Mouse (Mus musculus) heart, embryonic 10.5 days (tissue): ENCODE measurements around the gene Dchs1. TPM values are rescaled to one million over a fixed set of nuclear protein-coding genes. Genes with fewer than 3 reads are reported as not detected.

ENCODE experiments used
- DNase-seq: peaks from one replicate; pipeline ENCODE4 v3.0.0-alpha.2; 2017; ENCODE audit warnings: low spot score
- H3K27ac ChIP-seq: fragments of 300-500 bp; sonication (generic); 2 replicates; pipeline ENCODE4 v1.5.1; 2016; ENCODE audit warnings: mild to moderate bottlenecking
- H3K27me3 ChIP-seq: fragments of 300-500 bp; sonication (generic); 2 replicates; pipeline ENCODE4 v1.6.1; 2016; ENCODE audit warnings: mild to moderate bottlenecking; ENCODE audit not compliant: poor library complexity, insufficient read depth, severe bottlenecking
- H3K36me3 ChIP-seq: fragments of 300-500 bp; sonication (generic); 2 replicates; pipeline ENCODE4 v1.6.1; 2016; ENCODE audit warnings: mild to moderate bottlenecking, moderate library complexity
- H3K4me1 ChIP-seq: fragments of 300-500 bp; sonication (generic); 2 replicates; pipeline ENCODE4 v1.6.1; 2016; ENCODE audit warnings: mild to moderate bottlenecking
- H3K4me3 ChIP-seq: fragments of 300-500 bp; sonication (generic); 2 replicates; pipeline ENCODE4 v1.5.1; 2016; ENCODE audit warnings: mild to moderate bottlenecking, moderate library complexity
- H3K9me3 ChIP-seq: fragments of 300-500 bp; sonication (generic); 2 replicates; pipeline ENCODE4 v1.6.1; 2016; ENCODE audit warnings: mild to moderate bottlenecking, moderate library complexity
- WGBS: fragments of 180-500 bp; shearing (Covaris S2); methylation state at CpG from one replicate; pipeline ENCODE4 v1.1.7; 2016; 5-methylcytosine and 5-hydroxymethylcytosine counted together
- polyA plus RNA-seq: library from polyadenylated mRNA; unstranded; fragments of >200 nt; fragmentation: Nextera tagmentation; extraction: Ambion mirVana; gene quantifications from 2 replicates; pipeline ENCODE4 v1.2.1, GENCODE M21; 2016

The Dchs1 gene
- polyA plus RNA-seq, 1 experiment from 2014 or later: 8.6 TPM

- no peak overlapping the region for H3K4me3 ChIP-seq
- DNase-seq: no peak
- no peaks in the 10 kb centered on the region for H3K9me3 ChIP-seq
- no peaks in the 10 kb centered on the region for H3K27me3 ChIP-seq
- H3K27ac ChIP-seq: no peak overlapping the region
- no peaks in the 10 kb centered on the region for H3K36me3 ChIP-seq
- H3K4me1 ChIP-seq: no peaks in the 10 kb centered on the region
- WGBS: 83% methylated on average over 16 of the region's 16 CpGs
Observed at GRCm38 (mm10) chr7:105703184-105703583, 84.3 kb downstream of the Dchs1 start.

Other genes with a start within 250 kb of the Dchs1 start
- gene Smpd1, start 233.3 kb downstream of the Dchs1 start, polyA plus RNA-seq: 39.9 and 60.4 TPM in 2 replicates
- 68.6 and 70.6 TPM in 2 replicates for gene Apbb1, start 206.0 kb downstream of the Dchs1 start, polyA plus RNA-seq
- 0.43 and 7.4 TPM in 2 replicates for gene Hpx, start 187.5 kb downstream of the Dchs1 start, polyA plus RNA-seq
- 30.3 and 32.6 TPM in 2 replicates for gene Trim3, start 154.1 kb downstream of the Dchs1 start, polyA plus RNA-seq
- gene Timm10b, start 147.6 kb downstream of the Dchs1 start, polyA plus RNA-seq: 179 and 200 TPM in 2 replicates
- 45.0 and 56.2 TPM in 2 replicates for gene Arfip2, start 147.2 kb downstream of the Dchs1 start, polyA plus RNA-seq
- gene Gm45799, start 147.1 kb downstream of the Dchs1 start, polyA plus RNA-seq: 33.0 and 37.9 TPM in 2 replicates
- gene Dnhd1, start 136.8 kb downstream of the Dchs1 start, polyA plus RNA-seq: 0.55 and 0.58 TPM in 2 replicates
- gene Ilk, start 51.1 kb downstream of the Dchs1 start, polyA plus RNA-seq: 371 and 403 TPM in 2 replicates
- gene Rrp8, start 50.3 kb downstream of the Dchs1 start, polyA plus RNA-seq: 30.9 and 40.6 TPM in 2 replicates
- gene Taf10, start 43.3 kb downstream of the Dchs1 start, polyA plus RNA-seq: 153 and 184 TPM in 2 replicates
- 76.5 and 95.2 TPM in 2 replicates for gene Tpp1, start 35.4 kb downstream of the Dchs1 start, polyA plus RNA-seq
- 279 and 357 TPM in 2 replicates for gene Mrpl17, start 23.4 kb upstream of the Dchs1 start, polyA plus RNA-seq
- gene Gm4070, start 166.3 kb upstream of the Dchs1 start, polyA plus RNA-seq: 0.69 TPM in 1 of 2 replicates, not detected in the other